Mouse (Mus musculus): Measurements from ENCODE around the gene Washc4. TPM values are rescaled to one million over a fixed set of nuclear protein-coding genes. Genes with fewer than 3 reads are reported as not detected.

Washc4 gene
- total RNA-seq, 2 experiments from 2014 or later: 28.3 to 28.9 TPM

DNA sequence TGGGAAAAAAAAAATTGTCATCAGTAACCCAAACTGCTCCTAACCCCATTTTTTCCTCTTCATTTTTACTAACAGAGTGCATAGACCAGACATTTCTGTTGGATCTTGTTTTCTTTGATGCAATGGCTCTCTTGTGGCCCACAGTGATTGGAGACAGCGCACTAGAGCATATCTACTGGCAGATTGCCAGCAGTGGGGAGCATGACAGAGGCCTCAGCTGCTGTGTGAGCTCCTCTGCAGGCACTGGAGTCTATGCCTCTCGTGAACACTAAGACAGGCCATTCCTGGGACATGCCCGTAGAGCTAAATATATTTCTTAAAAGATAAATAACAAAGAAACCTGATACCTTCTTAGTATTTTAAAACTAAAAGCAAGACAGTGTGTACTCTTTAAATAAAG is 3.5 kb upstream of the Washc4 start:
- DNase-seq (ENCODE audit: low spot score in 2 of 2): no peak
- H3K4me3 ChIP-seq: no peak overlapping the region

DNA sequence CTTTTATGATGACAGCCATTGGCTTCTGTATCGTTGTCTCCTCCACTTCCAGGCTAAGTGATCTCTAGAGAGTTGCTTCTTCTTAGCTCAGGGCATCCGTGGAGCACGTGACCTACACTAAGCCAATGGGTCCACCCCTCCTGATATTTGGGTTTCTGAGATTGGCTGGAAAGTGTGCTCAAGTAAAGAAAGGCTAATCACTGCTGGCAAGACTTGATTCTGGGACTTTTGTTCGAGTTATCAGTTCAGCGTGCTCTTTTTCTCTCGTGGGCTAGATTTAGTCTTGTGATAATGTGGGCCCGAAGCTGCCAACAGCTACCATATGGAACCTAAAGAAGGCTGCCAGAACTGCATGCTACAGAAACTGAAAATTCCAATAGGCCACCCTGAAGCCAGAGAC is 1.3 kb upstream of the Washc4 start:
- TF ChIP-seq CTCF (conservative IDR thresholded peaks at IDR 0.05): no peak
- Histone ChIP-seq H3K4me3 (no peak overlapping the region), H3K27ac (peak overlapping the region; percentile 95; the same call in 1 of the 2 replicates)
- peak; percentile 29 to 44 for DNase-seq (ENCODE audit: low spot score in 2 of 2)

More for the DNA sequence above, 3.5 kb upstream of the Washc4 start:
- TF ChIP-seq CTCF (conservative IDR thresholded peaks at IDR 0.05): no peak
- no peak overlapping the region for H3K27ac ChIP-seq

DNA sequence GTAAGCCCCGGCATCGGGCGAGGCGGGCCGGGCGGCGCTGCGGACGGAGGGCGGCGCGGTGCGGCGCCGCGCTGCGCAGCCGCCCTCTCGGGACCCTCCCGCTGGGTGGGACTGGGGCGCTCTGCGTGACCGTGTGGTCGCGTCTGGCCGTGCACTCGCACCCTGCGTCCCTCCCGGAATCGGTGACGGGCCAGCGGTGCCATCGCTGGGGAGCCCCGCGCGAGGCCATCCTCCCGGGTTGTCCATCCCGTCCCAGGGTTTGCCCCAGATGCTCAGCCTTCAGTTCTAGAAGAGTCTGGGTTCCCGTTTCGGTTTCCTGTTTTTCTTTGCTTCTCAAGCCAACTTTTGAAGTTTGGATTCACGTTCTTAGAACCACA is 539 bp downstream of the Washc4 start:
- peak in 1 of 2 experiments; percentile 10 for DNase-seq (ENCODE audit: low spot score in 2 of 2)
- TF ChIP-seq CTCF (conservative IDR thresholded peaks at IDR 0.05): peak; percentile 26; the same call in 1 of the 2 replicates
- peak overlapping the region; percentile 95 for H3K27ac ChIP-seq
- H3K4me3 ChIP-seq: peak overlapping the region; percentile 90

DNA sequence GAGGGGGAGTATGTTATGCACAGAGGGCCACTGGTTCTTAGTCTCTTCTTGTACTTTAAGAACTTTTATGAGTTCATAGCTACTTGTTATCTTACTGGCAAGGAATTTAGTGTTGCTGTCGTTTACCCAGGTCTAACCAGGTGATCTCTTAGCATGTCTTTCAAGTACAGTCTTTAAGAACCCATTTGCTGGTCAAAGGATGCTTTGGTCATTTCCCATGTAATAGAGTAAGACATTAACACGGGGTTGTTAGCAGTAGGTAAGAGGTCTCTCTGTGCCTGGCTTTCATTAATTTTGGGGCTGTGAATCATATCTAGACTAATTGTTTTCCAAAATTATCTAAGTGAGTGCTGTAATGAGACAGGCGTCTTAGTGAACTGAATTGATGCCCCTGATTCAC is 1.8 kb downstream of the Washc4 start:
- DNase-seq (ENCODE audit: low spot score in 2 of 2): no peak
- no peak for TF ChIP-seq CTCF (conservative IDR thresholded peaks at IDR 0.05)
- H3K4me3 ChIP-seq: no peak overlapping the region
- no peak overlapping the region for H3K27ac ChIP-seq

DNA sequence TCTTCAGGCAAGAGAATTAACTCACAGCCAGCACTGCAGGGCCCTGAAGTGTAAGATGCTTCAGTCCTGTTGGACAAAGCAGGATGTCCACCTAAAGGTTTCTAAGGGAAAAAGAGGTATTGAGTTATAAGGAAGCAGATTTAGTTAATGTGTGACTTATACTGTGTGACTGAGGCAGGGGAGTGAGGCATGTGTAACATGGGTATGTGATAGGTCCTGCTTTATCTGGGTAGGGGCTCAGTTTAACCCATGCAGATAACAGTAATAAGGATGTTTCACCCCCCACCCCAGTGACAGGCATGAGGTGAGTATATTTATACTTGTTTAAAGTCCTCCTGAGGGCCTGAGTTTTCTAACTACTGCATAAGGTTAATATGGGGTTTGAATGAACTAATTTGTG is 19.5 kb downstream of the Washc4 start:
- no peak for TF ChIP-seq CTCF (conservative IDR thresholded peaks at IDR 0.05)
- DNase-seq (ENCODE audit: low spot score in 2 of 2): no peak
- Histone ChIP-seq H3K27ac (no peak overlapping the region), H3K4me3 (no peak overlapping the region)

DNA sequence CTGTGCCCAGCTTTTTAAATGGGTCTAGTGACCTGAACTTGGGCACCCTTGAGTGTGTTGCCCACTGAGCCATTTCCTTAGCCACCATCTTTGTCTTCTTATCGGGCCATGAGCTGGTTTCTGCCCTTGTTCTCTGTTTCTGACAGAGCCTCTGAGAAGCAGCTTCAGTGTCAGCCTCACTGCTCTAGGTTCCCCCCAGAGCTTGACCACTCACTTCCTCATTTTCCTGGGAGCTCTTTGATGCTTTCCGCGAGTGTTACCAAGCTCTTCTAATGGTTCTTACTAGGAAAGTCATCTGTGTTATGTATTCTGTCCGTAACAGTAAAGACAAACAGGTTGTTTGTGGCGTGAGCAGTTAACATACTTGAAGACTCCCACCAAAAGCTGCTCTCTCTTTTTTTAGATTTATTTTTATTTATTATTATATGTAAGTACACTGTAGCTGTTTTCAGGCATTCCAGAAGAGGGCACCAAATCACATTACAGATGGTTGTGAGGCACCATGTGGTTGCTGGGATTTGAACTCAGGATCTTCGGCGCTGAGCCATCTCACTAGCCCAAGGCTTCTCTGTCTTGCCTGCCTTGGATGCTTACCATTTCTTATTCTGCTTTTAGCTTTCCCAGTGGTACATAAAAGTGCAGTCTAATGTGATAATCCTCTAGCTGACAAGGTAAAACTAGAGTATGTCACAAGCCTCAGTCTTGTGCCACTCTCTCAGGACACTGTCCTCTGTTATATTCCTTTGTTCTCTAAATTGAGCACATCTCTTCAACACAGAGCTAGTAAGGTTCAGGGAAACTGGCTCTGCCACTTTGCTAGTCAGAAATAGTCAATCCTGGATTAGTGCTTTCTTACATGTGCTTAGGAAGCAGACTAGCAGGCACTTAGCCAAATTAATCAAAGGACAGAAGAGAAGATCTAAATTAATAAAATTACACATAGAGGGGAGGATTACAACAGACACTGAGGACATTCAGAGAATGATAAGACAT is 22.2 kb downstream of the Washc4 start:
- TF ChIP-seq CTCF (conservative IDR thresholded peaks at IDR 0.05): peak; percentile 59
- no peak for DNase-seq (ENCODE audit: low spot score in 2 of 2)
- no peak overlapping the region for H3K27ac ChIP-seq
- no peak overlapping the region for H3K4me3 ChIP-seq

DNA sequence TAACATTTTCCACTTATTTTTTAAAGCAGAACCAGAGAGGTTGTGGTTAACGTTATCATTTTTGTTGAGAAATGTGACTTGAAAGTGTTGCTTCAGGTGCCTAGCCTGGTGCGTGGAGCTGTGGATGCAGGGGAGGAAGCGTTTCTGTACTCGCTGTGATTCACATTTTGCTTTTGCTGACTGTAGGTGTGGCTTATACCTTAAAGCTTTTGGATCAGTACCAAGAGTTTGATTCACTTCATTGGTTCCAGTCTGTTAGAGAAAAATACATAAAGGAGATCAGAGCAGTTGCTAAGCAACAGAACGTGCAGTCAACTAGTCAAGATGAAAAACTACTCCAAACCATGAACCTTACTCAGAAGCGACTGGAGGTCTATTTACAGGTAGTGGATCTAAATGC is 47.2 kb downstream of the Washc4 start:
- Histone ChIP-seq H3K27ac (no peak overlapping the region), H3K4me3 (no peak overlapping the region)
- DNase-seq (ENCODE audit: low spot score in 2 of 2): no peak
- no peak for TF ChIP-seq CTCF (conservative IDR thresholded peaks at IDR 0.05)

DNA sequence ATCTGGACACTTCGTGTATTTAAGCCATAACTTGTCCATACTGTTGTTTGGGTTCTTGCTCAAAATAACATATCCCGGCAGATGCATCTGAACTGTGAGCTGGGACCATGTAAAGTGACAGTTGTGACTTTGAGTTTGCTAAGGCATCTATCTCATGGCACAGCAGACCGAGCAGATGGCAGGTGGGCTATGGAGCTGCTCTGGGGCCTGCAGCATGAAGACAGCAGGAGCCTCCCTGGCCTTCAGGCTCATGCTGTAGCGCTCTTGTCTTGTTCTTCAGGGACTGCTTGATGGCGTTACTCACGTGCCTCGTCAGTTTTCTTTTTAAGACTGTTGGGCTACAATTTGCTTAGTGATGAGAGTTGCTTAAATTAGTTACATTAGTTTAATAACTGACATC is 49.1 kb downstream of the Washc4 start:
- no peak for TF ChIP-seq CTCF (conservative IDR thresholded peaks at IDR 0.05)
- peak; percentile 38 to 40 for DNase-seq (ENCODE audit: low spot score in 2 of 2)
- Histone ChIP-seq H3K27ac (peak overlapping the region; percentile 75; the same call in 1 of the 2 replicates), H3K4me3 (no peak overlapping the region)

DNA sequence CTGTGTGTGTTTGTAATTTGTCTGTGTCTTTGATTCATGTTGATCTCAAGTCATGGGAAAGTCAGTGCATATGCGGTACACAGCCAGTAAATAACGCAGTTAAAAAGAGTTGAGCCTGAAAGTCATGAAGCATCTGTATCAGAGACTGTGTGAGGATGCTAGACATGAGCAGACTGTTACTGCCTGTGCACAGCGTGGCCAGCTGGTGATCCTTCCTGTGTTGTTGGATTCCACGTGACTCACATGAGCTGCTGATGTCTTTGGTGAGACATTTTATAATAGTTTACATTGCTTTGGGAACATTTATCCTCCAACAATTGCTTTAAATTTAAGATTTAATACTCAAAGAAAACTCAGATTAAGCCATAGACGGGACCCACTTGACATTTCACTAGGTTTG is 51.0 kb downstream of the Washc4 start:
- H3K27ac ChIP-seq: peak overlapping the region; percentile 36; the same call in 1 of the 2 replicates
- peak; percentile 39 to 40 for DNase-seq (ENCODE audit: low spot score in 2 of 2)
- no peak overlapping the region for H3K4me3 ChIP-seq

DNA sequence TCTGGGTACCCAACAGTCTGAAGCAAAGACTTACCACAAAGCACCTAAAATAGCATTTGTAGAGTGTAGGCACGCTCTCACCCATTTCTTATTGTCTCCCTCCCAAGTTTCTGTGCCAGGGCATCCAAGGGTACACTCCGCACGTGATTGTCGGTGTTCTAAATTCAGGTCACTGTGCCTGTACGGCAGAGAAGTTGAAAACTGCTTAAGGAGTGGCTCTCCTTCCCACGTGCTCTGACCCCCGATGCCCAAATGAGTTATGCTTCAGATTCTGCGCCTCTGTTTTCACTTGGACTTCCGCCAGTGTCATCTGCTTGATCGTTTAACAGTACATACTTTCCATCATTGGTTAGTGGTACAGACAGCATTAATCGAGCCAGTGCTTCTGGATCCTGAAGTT is 57.1 kb downstream of the Washc4 start:
- Histone ChIP-seq H3K27ac (no peak overlapping the region), H3K4me3 (no peak overlapping the region)
- no peak for DNase-seq (ENCODE audit: low spot score in 2 of 2)
- no peak for TF ChIP-seq CTCF (conservative IDR thresholded peaks at IDR 0.05)

More for the DNA sequence above, 51.0 kb downstream of the Washc4 start:
- TF ChIP-seq CTCF (conservative IDR thresholded peaks at IDR 0.05): no peak

DNA sequence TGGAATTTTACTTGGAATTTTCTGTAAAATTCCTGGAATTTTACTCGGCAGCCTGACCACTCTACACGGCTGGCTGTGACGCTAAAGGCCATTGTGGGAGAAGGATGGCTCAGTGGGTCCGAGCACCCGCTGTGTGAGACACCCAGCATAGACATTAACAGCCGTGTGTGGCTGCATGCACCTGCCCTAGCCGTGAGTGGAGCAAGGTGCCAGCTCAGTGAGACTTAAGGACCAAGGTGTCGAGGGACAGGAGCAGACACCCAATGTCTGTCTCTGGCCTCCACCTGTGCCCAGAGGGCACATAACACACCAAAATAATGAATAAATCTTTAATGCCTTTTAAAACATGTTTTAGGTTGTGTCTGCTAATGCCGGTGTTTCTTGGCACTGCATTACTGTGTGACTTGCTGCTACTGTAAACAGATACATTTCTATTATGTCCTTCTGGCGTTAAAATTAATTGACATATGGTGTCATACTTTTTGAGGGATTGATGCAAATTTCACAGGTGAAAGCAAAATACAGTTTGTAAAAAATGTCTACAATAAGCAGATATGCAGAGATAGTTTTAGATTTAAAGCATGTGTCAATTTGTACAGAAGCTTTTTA is 60.5 kb downstream of the Washc4 start:
- no peak for DNase-seq (ENCODE audit: low spot score in 2 of 2)
- TF ChIP-seq CTCF (conservative IDR thresholded peaks at IDR 0.05): no peak
- no peak overlapping the region for H3K27ac ChIP-seq
- no peak overlapping the region for H3K4me3 ChIP-seq

DNA sequence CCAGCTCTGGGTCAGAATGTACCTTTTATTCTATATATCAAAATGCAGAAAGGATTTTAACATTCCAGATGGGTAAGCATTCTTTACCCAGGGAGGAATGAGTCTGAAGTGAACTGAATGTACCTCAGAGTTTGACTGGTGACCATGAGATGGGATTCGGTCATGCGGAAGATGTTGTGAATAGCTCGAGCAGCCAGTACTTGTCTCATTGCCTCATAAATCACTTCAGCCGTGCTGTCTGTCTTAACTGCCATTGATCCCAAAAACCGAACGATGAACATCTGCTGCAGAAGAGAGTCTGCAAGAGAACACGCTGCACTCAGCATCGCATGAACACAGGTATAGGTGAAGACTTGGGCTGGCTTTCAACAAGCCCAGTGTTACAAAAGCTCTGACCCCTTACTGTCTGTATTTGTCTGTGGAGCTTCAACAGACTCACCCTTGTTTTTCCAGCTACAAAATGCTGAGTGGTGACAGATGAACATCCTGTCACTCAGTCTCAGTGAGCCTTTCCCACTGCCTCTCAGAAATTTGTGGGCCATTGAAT is 62.2 kb downstream of the Washc4 start:
- no peak overlapping the region for H3K4me3 ChIP-seq
- H3K27ac ChIP-seq: no peak overlapping the region
- TF ChIP-seq CTCF (conservative IDR thresholded peaks at IDR 0.05): no peak
- DNase-seq (ENCODE audit: low spot score in 2 of 2): no peak

DNA sequence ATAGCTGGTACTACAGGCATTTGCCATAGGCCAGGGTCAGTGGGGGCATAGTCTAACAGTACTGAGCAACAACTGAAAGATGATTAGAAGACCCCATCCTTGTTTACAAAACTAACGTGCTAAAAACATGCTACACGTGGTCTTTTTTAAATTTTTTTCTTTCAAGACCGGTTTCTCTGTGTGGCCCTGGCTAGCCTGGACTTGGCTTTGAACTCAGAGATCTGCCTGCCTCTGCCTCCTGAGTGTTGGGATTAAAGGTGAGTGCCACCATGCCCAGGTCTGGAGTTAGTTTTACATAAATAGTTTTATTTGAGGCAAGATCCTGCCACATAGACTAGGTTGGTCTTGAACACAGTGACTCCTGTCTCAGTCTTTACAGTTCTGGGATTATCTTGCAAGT is 63.6 kb downstream of the Washc4 start:
- no peak for DNase-seq (ENCODE audit: low spot score in 2 of 2)
- Histone ChIP-seq H3K27ac (no peak overlapping the region), H3K4me3 (no peak overlapping the region)
- no peak for TF ChIP-seq CTCF (conservative IDR thresholded peaks at IDR 0.05)
